Mouse (Mus musculus) embryonic facial prominence, embryonic 12.5 days (tissue): ENCODE measurements around the gene Tc2n. TPM values are rescaled to one million over a fixed set of nuclear protein-coding genes. Genes with fewer than 3 reads are reported as not detected.

ENCODE experiments used
- ATAC-seq: fragments of 200-750 bp; cut with Nextera tagmentation; 2 replicates; pipeline ENCODE4 v1.8.0; 2017; ENCODE audit not compliant: insufficient number of reproducible peaks, insufficient read depth, low FRiP score, low TSS enrichment
- H3K27ac ChIP-seq: fragments of 300-500 bp; sonication (generic); 2 replicates; pipeline ENCODE4 v1.5.1; 2016; ENCODE audit warnings: mild to moderate bottlenecking
- H3K27me3 ChIP-seq: fragments of 300-500 bp; sonication (generic); 2 replicates; pipeline ENCODE4 v1.6.1; 2016; ENCODE audit warnings: mild to moderate bottlenecking, moderate library complexity
- H3K36me3 ChIP-seq: fragments of 300-500 bp; sonication (generic); 2 replicates; pipeline ENCODE4 v1.6.1; 2016; ENCODE audit warnings: mild to moderate bottlenecking
- H3K4me1 ChIP-seq: fragments of 300-500 bp; sonication (generic); 2 replicates; pipeline ENCODE4 v1.6.1; 2016
- H3K4me2 ChIP-seq: fragments of 300-500 bp; sonication (generic); replicated peaks from 2 replicates; pipeline ENCODE4 v1.6.1; 2016; ENCODE audit warnings: mild to moderate bottlenecking, moderate library complexity
- H3K4me3 ChIP-seq: fragments of 300-500 bp; sonication (generic); 2 replicates; pipeline ENCODE4 v1.5.1; 2016; ENCODE audit warnings: mild to moderate bottlenecking
- H3K9ac ChIP-seq: fragments of 300-500 bp; sonication (generic); 2 replicates; pipeline ENCODE4 v1.6.1; 2016; ENCODE audit warnings: mild to moderate bottlenecking, moderate library complexity
- H3K9me3 ChIP-seq: fragments of 300-500 bp; sonication (generic); 2 replicates; pipeline ENCODE4 v1.6.1; 2016; ENCODE audit warnings: mild to moderate bottlenecking, moderate library complexity
- WGBS: fragments of 180-500 bp; shearing (Covaris S2); methylation state at CpG from one replicate; pipeline ENCODE4 v1.1.7; 2016; 5-methylcytosine and 5-hydroxymethylcytosine counted together
- polyA plus RNA-seq: library from polyadenylated mRNA; unstranded; fragments of >200 nt; fragmentation: Nextera tagmentation; extraction: Ambion mirVana; gene quantifications from 2 replicates; pipeline ENCODE4 v1.2.1, GENCODE M21; 2016

Gene Tc2n
- polyA plus RNA-seq: 0.39 and 0.40 TPM in 2 replicates

- Histone ChIP-seq H3K9ac (peak within 1 kb of the TSS; percentile 54), H3K27me3 (peaks cover 14% of the 10 kb centered on the region), H3K4me1 (no peaks in the 10 kb centered on the region; the same call in 1 of the 2 replicates), H3K36me3 (no peaks in the 10 kb centered on the region), H3K4me3 (peak within 1 kb of the TSS; percentile 71), H3K9me3 (no peaks in the 10 kb centered on the region), H3K27ac (no peak within 1 kb of the TSS), H3K4me2 (peak within 1 kb of the TSS; percentile 98)
- under 1% methylated on average over 66 of the region's 75 CpGs for WGBS
- peak; percentile 97 for ATAC-seq
These were observed at the start of gene Tc2n for GRCm38 (mm10) chr12:101718054-101718754. Tc2n (minus strand) TSS chr12:101718523.

- Histone ChIP-seq H3K4me1 (peaks cover 5% of the 10 kb centered on the region; the same call in 1 of the 2 replicates), H3K36me3 (no peaks in the 10 kb centered on the region), H3K4me2 (no peak overlapping the region), H3K27me3 (no peaks in the 10 kb centered on the region), H3K9me3 (no peaks in the 10 kb centered on the region), H3K9ac (no peak overlapping the region), H3K27ac (no peak overlapping the region), H3K4me3 (no peak overlapping the region)
- WGBS: 53% methylated on average over 9 of the region's 9 CpGs
- no peak for ATAC-seq
These were observed 49.2 kb upstream of the Tc2n start for GRCm38 (mm10) chr12:101767306-101768053.

GRCm38 (mm10) chr12:101766228-101766852, 48.0 kb upstream of the Tc2n start:
- no peak for ATAC-seq
- Histone ChIP-seq H3K4me1 (peaks cover 5% of the 10 kb centered on the region; the same call in 1 of the 2 replicates), H3K9me3 (no peaks in the 10 kb centered on the region), H3K27me3 (no peaks in the 10 kb centered on the region), H3K4me3 (no peak overlapping the region), H3K36me3 (no peaks in the 10 kb centered on the region), H3K4me2 (no peak overlapping the region), H3K9ac (no peak overlapping the region), H3K27ac (no peak overlapping the region)
- 82% methylated on average over 3 of the region's 3 CpGs for WGBS

GRCm38 (mm10) chr12:101764870-101765269, 46.5 kb upstream of the Tc2n start:
- Histone ChIP-seq H3K9me3 (no peaks in the 10 kb centered on the region), H3K4me3 (no peak overlapping the region), H3K9ac (no peak overlapping the region), H3K4me2 (no peak overlapping the region), H3K36me3 (no peaks in the 10 kb centered on the region), H3K27me3 (no peaks in the 10 kb centered on the region), H3K27ac (no peak overlapping the region), H3K4me1 (peaks cover 5% of the 10 kb centered on the region; the same call in 1 of the 2 replicates)
- WGBS: 80% methylated on average over 5 of the region's 5 CpGs
- no peak for ATAC-seq

- ATAC-seq: no peak; the same call in 1 of the 2 replicates
- 32% methylated on average over 3 of the region's 3 CpGs for WGBS
- no peaks in the 10 kb centered on the region for H3K36me3 ChIP-seq
- H3K4me2 ChIP-seq: no peak overlapping the region
- H3K9ac ChIP-seq: no peak overlapping the region
- H3K27ac ChIP-seq: no peak overlapping the region
- H3K4me3 ChIP-seq: no peak overlapping the region
- H3K4me1 ChIP-seq: peaks cover 5% of the 10 kb centered on the region; the same call in 1 of the 2 replicates
- no peaks in the 10 kb centered on the region for H3K27me3 ChIP-seq
- no peaks in the 10 kb centered on the region for H3K9me3 ChIP-seq
These were observed 44.7 kb upstream of the Tc2n start for GRCm38 (mm10) chr12:101763065-101763464.

- H3K4me2 ChIP-seq: no peak overlapping the region
- no peaks in the 10 kb centered on the region for H3K9me3 ChIP-seq
- ATAC-seq: no peak
- H3K27ac ChIP-seq: no peak overlapping the region
- H3K36me3 ChIP-seq: no peaks in the 10 kb centered on the region
- no peaks in the 10 kb centered on the region for H3K27me3 ChIP-seq
- H3K4me3 ChIP-seq: no peak overlapping the region
- H3K9ac ChIP-seq: no peak overlapping the region
- WGBS: 84% methylated on average over 5 of the region's 5 CpGs
- H3K4me1 ChIP-seq: peaks cover 5% of the 10 kb centered on the region; the same call in 1 of the 2 replicates
These were observed 43.7 kb upstream of the Tc2n start for GRCm38 (mm10) chr12:101762054-101762453.

- H3K4me1 ChIP-seq: peaks cover 5% of the 10 kb centered on the region; the same call in 1 of the 2 replicates
- no peaks in the 10 kb centered on the region for H3K36me3 ChIP-seq
- no peaks in the 10 kb centered on the region for H3K9me3 ChIP-seq
- H3K4me3 ChIP-seq: no peak overlapping the region
- H3K27me3 ChIP-seq: no peaks in the 10 kb centered on the region
- ATAC-seq: no peak
- H3K27ac ChIP-seq: no peak overlapping the region
- no peak overlapping the region for H3K9ac ChIP-seq
- H3K4me2 ChIP-seq: no peak overlapping the region
- WGBS: 52% methylated on average over 6 of the region's 6 CpGs
These were observed 41.2 kb upstream of the Tc2n start for GRCm38 (mm10) chr12:101759440-101760045.

GRCm38 (mm10) chr12:101758698-101759097, 40.4 kb upstream of the Tc2n start:
- no peak for ATAC-seq
- Histone ChIP-seq H3K4me3 (no peak overlapping the region), H3K4me1 (peaks cover 5% of the 10 kb centered on the region; the same call in 1 of the 2 replicates), H3K9ac (no peak overlapping the region), H3K36me3 (no peaks in the 10 kb centered on the region), H3K9me3 (no peaks in the 10 kb centered on the region), H3K4me2 (no peak overlapping the region), H3K27me3 (no peaks in the 10 kb centered on the region), H3K27ac (no peak overlapping the region)

- Histone ChIP-seq H3K4me3 (no peak overlapping the region), H3K9me3 (no peaks in the 10 kb centered on the region), H3K9ac (no peak overlapping the region), H3K4me2 (no peak overlapping the region), H3K27ac (no peak overlapping the region), H3K4me1 (no peaks in the 10 kb centered on the region), H3K27me3 (no peaks in the 10 kb centered on the region), H3K36me3 (no peaks in the 10 kb centered on the region)
- 39% methylated on average over 2 of the region's 2 CpGs for WGBS
- peak; percentile 22; the same call in 1 of the 2 replicates for ATAC-seq
These were observed 24.1 kb upstream of the Tc2n start for GRCm38 (mm10) chr12:101742375-101742774.

GRCm38 (mm10) chr12:101740486-101740885, 22.2 kb upstream of the Tc2n start:
- Histone ChIP-seq H3K4me1 (no peaks in the 10 kb centered on the region), H3K9me3 (no peaks in the 10 kb centered on the region), H3K27me3 (no peaks in the 10 kb centered on the region), H3K27ac (no peak overlapping the region), H3K9ac (no peak overlapping the region), H3K4me3 (no peak overlapping the region), H3K4me2 (no peak overlapping the region), H3K36me3 (no peaks in the 10 kb centered on the region)
- 59% methylated on average over 2 of the region's 2 CpGs for WGBS
- ATAC-seq: no peak

GRCm38 (mm10) chr12:101740045-101740444, 21.7 kb upstream of the Tc2n start:
- Histone ChIP-seq H3K9ac (no peak overlapping the region), H3K4me2 (no peak overlapping the region), H3K9me3 (no peaks in the 10 kb centered on the region), H3K4me1 (no peaks in the 10 kb centered on the region), H3K27ac (no peak overlapping the region), H3K27me3 (no peaks in the 10 kb centered on the region), H3K4me3 (no peak overlapping the region), H3K36me3 (no peaks in the 10 kb centered on the region)
- 17% methylated on average over 2 of the region's 2 CpGs for WGBS
- no peak for ATAC-seq
